Mouse (Mus musculus) lung, postnatal 36 days (tissue): Measurements from ENCODE around the gene Stc2.
A peak's percentile ranks its signal among the peaks of the same experiment; 100 is the strongest.

Source experiments
- DNase-seq: peaks from one replicate; pipeline ENCODE4 v3.0.0; 2022; ENCODE audit warnings: mixed read lengths

The Stc2 gene

GRCm38 (mm10) chr11:31365981-31366380 lies 3.9 kb downstream of the Stc2 start:
- DNase-seq: no peak

DNA sequence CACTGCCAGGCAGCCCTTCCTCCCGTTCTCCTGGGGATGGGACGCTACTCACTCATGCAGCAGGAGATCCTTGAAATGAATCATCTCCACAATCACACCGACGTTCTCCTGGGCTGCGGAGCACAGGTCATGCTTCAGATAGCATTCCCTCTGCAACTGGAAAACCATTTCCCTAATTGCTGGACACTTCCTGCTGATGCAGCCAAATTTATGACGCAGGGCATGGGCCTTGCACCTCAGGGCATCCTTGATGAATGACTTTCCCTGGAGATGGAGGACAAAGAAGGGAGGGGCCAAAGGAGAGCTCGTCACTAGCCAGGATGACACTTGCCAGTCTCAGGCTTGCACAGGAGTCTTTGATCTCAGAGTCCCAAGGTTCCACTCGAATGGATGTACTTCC lies 4.6 kb downstream of the Stc2 start:
- no peak for DNase-seq

DNA sequence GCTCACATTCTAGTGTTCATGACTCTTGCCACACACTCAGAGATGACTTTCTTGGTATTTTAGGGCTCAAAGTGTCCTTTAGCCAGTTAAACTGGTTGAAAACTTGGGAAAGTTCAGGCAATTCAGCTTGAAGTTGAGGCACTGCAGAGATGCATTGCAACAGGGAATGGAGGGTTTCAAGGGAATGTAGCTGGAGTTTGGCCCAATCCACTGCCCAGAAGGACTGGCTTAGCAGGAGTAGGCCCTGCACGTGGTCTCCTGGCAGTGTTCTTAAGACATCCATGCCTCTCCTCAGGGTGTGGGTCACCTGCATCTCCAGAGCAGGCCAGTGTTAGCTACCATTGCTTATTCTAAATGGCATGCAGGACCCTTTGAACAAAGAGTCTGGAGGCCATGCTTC lies 7.0 kb downstream of the Stc2 start:
- DNase-seq: no peak

GRCm38 (mm10) chr11:31362330-31362729 lies 7.5 kb downstream of the Stc2 start:
- peak; percentile 53 for DNase-seq

- DNase-seq: no peak
Observed at GRCm38 (mm10) chr11:31361047-31361446, 8.8 kb downstream of the Stc2 start.

DNA sequence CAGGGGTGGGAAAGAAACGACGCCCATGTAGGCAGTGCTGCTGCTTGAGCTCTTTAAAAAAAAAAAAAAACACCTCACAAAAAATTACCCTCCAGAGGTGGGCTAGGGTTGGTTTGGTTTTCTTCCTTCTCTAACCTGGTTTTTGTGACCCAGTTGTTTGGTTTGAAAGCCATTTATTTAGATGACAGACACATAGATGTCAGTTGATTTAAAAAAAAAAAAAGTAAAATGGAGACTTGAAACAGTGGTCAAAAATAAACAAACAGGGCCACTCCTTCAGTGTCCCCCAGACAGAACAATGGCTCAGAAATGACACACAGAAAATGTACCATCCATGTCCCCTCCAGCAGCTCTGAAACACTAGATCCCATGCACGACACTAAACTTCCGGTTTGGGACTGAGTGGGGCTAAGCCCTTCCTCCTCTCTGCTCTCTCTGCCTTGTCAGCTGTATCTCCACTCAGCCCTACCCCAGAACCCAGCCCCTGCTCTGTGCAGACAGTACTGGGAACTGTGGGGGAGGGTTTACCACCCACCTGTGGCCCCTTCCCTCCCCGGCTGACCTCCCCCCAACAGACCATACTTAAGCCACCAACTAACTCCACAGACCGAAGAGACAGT lies 10.5 kb downstream of the Stc2 start:
- DNase-seq: no peak

DNA sequence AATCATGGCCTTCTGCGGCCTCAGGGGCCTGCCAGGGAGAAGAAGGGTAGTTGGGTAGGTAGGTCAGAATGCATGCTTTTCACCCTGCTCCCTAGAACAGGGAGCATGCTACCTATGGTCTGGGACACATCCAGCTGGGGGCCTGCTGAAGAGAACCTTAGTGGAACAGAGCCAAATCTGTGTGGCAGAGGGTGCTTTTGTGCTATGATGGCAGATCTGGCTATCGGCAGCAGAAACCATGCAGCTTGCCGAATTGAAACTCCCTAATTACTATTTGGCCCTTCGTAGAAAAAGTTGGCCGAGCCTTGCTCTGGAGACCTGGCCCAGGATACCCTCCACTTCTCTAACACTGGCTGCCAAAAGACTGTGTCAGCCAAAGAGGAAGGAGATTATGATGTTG lies 11.4 kb downstream of the Stc2 start:
- DNase-seq: no peak

- no peak for DNase-seq
Observed at GRCm38 (mm10) chr11:31356866-31357265, 13.0 kb downstream of the Stc2 start.

DNA sequence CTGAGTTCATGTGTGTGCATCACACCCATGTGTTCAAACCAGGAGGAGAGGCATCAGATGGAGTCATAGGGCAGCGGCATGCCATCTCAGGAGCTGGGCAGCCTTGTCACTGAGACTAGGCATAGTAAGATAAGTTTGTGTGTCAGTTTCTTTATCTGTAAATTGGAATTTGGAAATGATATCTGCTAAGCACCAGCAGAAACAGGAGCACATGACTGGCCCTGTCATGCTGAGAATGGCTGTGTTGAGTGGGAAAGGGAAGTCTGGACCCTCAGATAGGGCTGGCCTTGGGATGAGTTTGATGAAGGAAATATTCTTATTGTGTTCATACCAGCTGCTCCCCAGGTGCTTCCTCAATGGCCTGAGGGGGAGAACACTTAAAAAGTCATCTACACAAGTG lies 14.1 kb downstream of the Stc2 start:
- no peak for DNase-seq

GRCm38 (mm10) chr11:31354514-31354913 lies 15.4 kb downstream of the Stc2 start:
- DNase-seq: no peak
